Mouse (Mus musculus): Measurements from ENCODE around the gene Psme4. TPM values are rescaled to one million over a fixed set of nuclear protein-coding genes. Genes with fewer than 3 reads are reported as not detected.

Gene Psme4
- polyA plus RNA-seq, 1 experiment: 12.8 TPM

GRCm38 (mm10) chr11:30923283-30923682 is 151.8 kb downstream of the Psme4 start:
- TF ChIP-seq CTCF (IDR thresholded peaks at IDR 0.05; ENCODE audit: borderline replicate concordance, control insufficient read depth, extremely low read depth, insufficient read depth, low read length, poor library complexity) (no peak), POLR2A (IDR thresholded peaks at IDR 0.05; ENCODE audit: control insufficient read depth, extremely low read depth, insufficient read depth, low read length, poor library complexity) (no peak)
- H3K36me3 ChIP-seq (ENCODE audit: control insufficient read depth, insufficient read depth, low read length): no peaks in the 10 kb centered on the region
- 97% methylated on average over 3 of the region's 3 CpGs for WGBS
- H3K4me3 ChIP-seq (ENCODE audit: control insufficient read depth, insufficient read depth, low read length): no peak overlapping the region
- H3K27me3 ChIP-seq (ENCODE audit: control insufficient read depth, insufficient read depth, low read length): no peaks in the 10 kb centered on the region
- no peak for DNase-seq
- no peak overlapping the region for H3K27ac ChIP-seq (ENCODE audit: control insufficient read depth, insufficient read depth, low read length)
- H3K4me1 ChIP-seq (replicated peaks; ENCODE audit: control insufficient read depth, insufficient read depth, low read length): no peaks in the 10 kb centered on the region

GRCm38 (mm10) chr11:30928079-30928478 is 156.6 kb downstream of the Psme4 start:
- H3K36me3 ChIP-seq (ENCODE audit: control insufficient read depth, insufficient read depth, low read length): peaks cover 4% of the 10 kb centered on the region

GRCm38 (mm10) chr11:30928498-30928897 is 157.0 kb downstream of the Psme4 start:
- DNase-seq: no peak
- Histone ChIP-seq H3K4me1 (replicated peaks; ENCODE audit: control insufficient read depth, insufficient read depth, low read length) (no peaks in the 10 kb centered on the region), H3K4me3 (ENCODE audit: control insufficient read depth, insufficient read depth, low read length) (no peak overlapping the region), H3K27ac (ENCODE audit: control insufficient read depth, insufficient read depth, low read length) (no peak overlapping the region), H3K27me3 (ENCODE audit: control insufficient read depth, insufficient read depth, low read length) (no peaks in the 10 kb centered on the region), H3K36me3 (ENCODE audit: control insufficient read depth, insufficient read depth, low read length) (peaks cover 4% of the 10 kb centered on the region)
- 94% methylated on average over 1 of the region's 1 CpGs for WGBS
- TF ChIP-seq CTCF (IDR thresholded peaks at IDR 0.05; ENCODE audit: borderline replicate concordance, control insufficient read depth, extremely low read depth, insufficient read depth, low read length, poor library complexity) (no peak), POLR2A (IDR thresholded peaks at IDR 0.05; ENCODE audit: control insufficient read depth, extremely low read depth, insufficient read depth, low read length, poor library complexity) (no peak)

More at GRCm38 (mm10) chr11:30928079-30928478, 156.6 kb downstream of the Psme4 start:
- TF ChIP-seq CTCF (IDR thresholded peaks at IDR 0.05; ENCODE audit: borderline replicate concordance, control insufficient read depth, extremely low read depth, insufficient read depth, low read length, poor library complexity) (no peak), POLR2A (IDR thresholded peaks at IDR 0.05; ENCODE audit: control insufficient read depth, extremely low read depth, insufficient read depth, low read length, poor library complexity) (no peak)
- no peaks in the 10 kb centered on the region for H3K4me1 ChIP-seq (replicated peaks; ENCODE audit: control insufficient read depth, insufficient read depth, low read length)
- H3K4me3 ChIP-seq (ENCODE audit: control insufficient read depth, insufficient read depth, low read length): no peak overlapping the region
- H3K27ac ChIP-seq (ENCODE audit: control insufficient read depth, insufficient read depth, low read length): no peak overlapping the region
- H3K27me3 ChIP-seq (ENCODE audit: control insufficient read depth, insufficient read depth, low read length): no peaks in the 10 kb centered on the region
- no peak for DNase-seq

Other genes with a start within 250 kb of the Psme4 start
- 2.1 and 2.9 TPM in 2 replicates for gene Acyp2, start 122.1 kb upstream of the Psme4 start, polyA plus RNA-seq (2012; rRNA removed)
- gene Gpr75, start 113.6 kb downstream of the Psme4 start, polyA plus RNA-seq (2012; rRNA removed): 0.09 and 0.10 TPM in 2 replicates
- gene Asb3, start 113.7 kb downstream of the Psme4 start, polyA plus RNA-seq (2012; rRNA removed): 4.6 and 5.1 TPM in 2 replicates
- 17.2 and 19.8 TPM in 2 replicates for gene Erlec1, start 182.6 kb downstream of the Psme4 start, polyA plus RNA-seq (2012; rRNA removed)
- 2.3 and 3.2 TPM in 2 replicates for gene Chac2, start 214.6 kb downstream of the Psme4 start, polyA plus RNA-seq (2012; rRNA removed)

Data from thymus, adult 2 months (tissue).